Mouse (Mus musculus) C2C12 (cell line): ENCODE data around the gene Wfdc3.

ENCODE experiments used
- CTCF ChIP-seq: IDR thresholded peaks from one replicate; pipeline ENCODE4 v1.5.1; 2011; ENCODE audit not compliant: control insufficient read depth, insufficient read depth, insufficient read length
- MYOD1 ChIP-seq: IDR thresholded peaks from one replicate; pipeline ENCODE4 v1.6.1; 2011; ENCODE audit warnings: low read depth; ENCODE audit not compliant: control insufficient read depth, insufficient read length

DNA sequence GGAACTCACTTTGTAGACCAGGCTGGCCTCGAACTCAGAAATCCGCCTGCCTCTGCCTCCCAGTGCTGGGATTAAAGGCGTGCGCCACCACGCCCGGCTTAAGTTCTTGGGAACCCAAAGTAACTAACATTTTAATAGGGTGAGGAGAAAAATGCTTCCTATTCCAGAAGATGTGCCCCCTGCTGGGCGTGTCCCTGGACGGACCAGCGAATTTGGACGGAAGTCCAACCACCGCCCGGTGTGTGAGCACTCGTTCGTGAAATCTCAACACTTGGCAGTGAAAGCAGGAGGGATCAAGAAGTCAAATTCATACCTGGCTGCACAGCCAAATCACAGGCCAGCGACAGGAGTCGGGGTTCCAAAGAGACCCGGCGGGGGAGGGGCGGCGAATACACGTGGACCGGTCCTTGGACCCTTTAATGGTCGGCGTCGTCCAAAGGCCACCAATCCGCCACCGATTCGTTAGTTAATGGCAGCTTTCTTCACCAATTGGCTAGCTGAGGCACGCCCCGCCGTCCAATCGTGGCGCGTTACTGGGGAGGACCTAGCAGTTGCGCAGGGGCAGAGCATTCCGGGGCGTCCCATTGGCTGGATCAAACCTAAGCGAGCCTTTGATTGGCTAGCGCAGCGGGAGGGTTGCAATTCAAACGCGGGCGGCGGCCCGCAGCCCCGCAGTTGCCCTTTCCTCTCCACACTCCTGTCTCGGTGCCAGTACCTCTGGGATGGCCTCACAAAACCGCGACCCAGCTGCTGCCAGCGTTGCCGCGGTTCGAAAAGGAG lies 23.7 kb upstream of the Wfdc3 start, which contains the start of gene Ube2c:
- TF ChIP-seq MYOD1 (no peak), CTCF (peak; percentile 6)
